4 mouse cellular contexts compared by ENCODE assay signal in genomic region chr5:98343751-98344150, GRCm38 (mm10). TPM values are rescaled to one million over a fixed set of nuclear protein-coding genes. Genes with fewer than 3 reads are reported as not detected.
"Had no signal": no experiment of that assay in that cellular context is flagged by ENCODE, and none has a peak within 500 bp of the region (broad histone marks: within the 10 kb centered on the region; RNA-seq: fewer than 3 reads in every experiment).

No protein-coding gene starts in this region.

RNA-seq across cellular contexts. Expression of gene Cfap299, which starts 14.6 kb away (rescaled TPM):
- total RNA-seq: neutrophil, adult 5-6 weeks had no signal
- polyA plus RNA-seq: small intestine, adult 2 months; spleen, adult 2 months; thymus, adult 2 months had no signal
